Mouse (Mus musculus) neural tube, embryonic 15.5 days (tissue): ENCODE data around the gene Slc41a3. TPM values are rescaled to one million over a fixed set of nuclear protein-coding genes. Genes with fewer than 3 reads are reported as not detected.

Experiments
- ATAC-seq: fragments of 200-750 bp; cut with Nextera tagmentation; 2 replicates; pipeline ENCODE4 v1.8.0; 2017; ENCODE audit warnings: mild to moderate bottlenecking, moderate TSS enrichment, moderate library complexity; ENCODE audit not compliant: low FRiP score
- H3K27ac ChIP-seq: fragments of 300-500 bp; sonication (generic); replicated peaks from 2 replicates; pipeline ENCODE4 v1.5.1; 2015; ENCODE audit warnings: mild to moderate bottlenecking, inconsistent platforms
- H3K27me3 ChIP-seq: fragments of 300-500 bp; sonication (generic); replicated peaks from 2 replicates; pipeline ENCODE4 v1.6.1; 2015; ENCODE audit warnings: inconsistent platforms
- H3K36me3 ChIP-seq: fragments of 300-500 bp; sonication (generic); 2 replicates; pipeline ENCODE4 v1.6.1; 2015; ENCODE audit warnings: inconsistent platforms
- H3K4me1 ChIP-seq: fragments of 300-500 bp; sonication (generic); 2 replicates; pipeline ENCODE4 v1.6.1; 2015; ENCODE audit warnings: inconsistent platforms
- H3K4me2 ChIP-seq: fragments of 300-500 bp; sonication (generic); 2 replicates; pipeline ENCODE4 v1.6.1; 2015; ENCODE audit warnings: inconsistent platforms, mild to moderate bottlenecking, moderate library complexity
- H3K4me3 ChIP-seq: fragments of 300-500 bp; sonication (generic); replicated peaks from 2 replicates; pipeline ENCODE4 v1.5.1; 2015; ENCODE audit warnings: mild to moderate bottlenecking, inconsistent platforms
- H3K9ac ChIP-seq: fragments of 300-500 bp; sonication (generic); replicated peaks from 2 replicates; pipeline ENCODE4 v1.6.1; 2015; ENCODE audit warnings: mild to moderate bottlenecking, inconsistent platforms
- H3K9me3 ChIP-seq: fragments of 300-500 bp; sonication (generic); replicated peaks from 2 replicates; pipeline ENCODE4 v1.6.1; 2016; ENCODE audit warnings: inconsistent platforms
- WGBS: fragments of 180-500 bp; shearing (Covaris S2); methylation state at CpG from one replicate; pipeline ENCODE4 v1.1.7; 2015; ENCODE audit warnings: mixed read lengths; 5-methylcytosine and 5-hydroxymethylcytosine counted together
- polyA plus RNA-seq: library from polyadenylated mRNA; unstranded; fragments of >200 nt; fragmentation: Nextera tagmentation; extraction: Ambion mirVana; gene quantifications from 2 replicates; pipeline ENCODE4 v1.2.1, GENCODE M21; 2015

The Slc41a3 gene
- polyA plus RNA-seq, 1 experiment from 2014 or later, result 8.2 TPM

GRCm38 (mm10) chr6:90601736-90602135 is 2.8 kb upstream of the Slc41a3 start:
- 66% methylated on average over 7 of the region's 7 CpGs for WGBS
- Histone ChIP-seq H3K4me3 (no peak overlapping the region), H3K9ac (no peak overlapping the region), H3K9me3 (no peaks in the 10 kb centered on the region), H3K27me3 (no peaks in the 10 kb centered on the region), H3K4me1 (peaks cover 20% of the 10 kb centered on the region), H3K36me3 (no peaks in the 10 kb centered on the region), H3K4me2 (no peak overlapping the region), H3K27ac (no peak overlapping the region)
- no peak for ATAC-seq

- WGBS, result 98% methylated on average over 3 of the region's 3 CpGs
Observed at GRCm38 (mm10) chr6:90602304-90602703, 2.2 kb upstream of the Slc41a3 start.

GRCm38 (mm10) chr6:90603126-90603525 is 1.4 kb upstream of the Slc41a3 start:
- ATAC-seq, result no peak
- H3K4me1 ChIP-seq, result peaks cover 21% of the 10 kb centered on the region
- no peak overlapping the region for H3K27ac ChIP-seq
- H3K4me2 ChIP-seq, result no peak overlapping the region
- H3K36me3 ChIP-seq, result no peaks in the 10 kb centered on the region
- whole genome bisulfite sequencing, result 72% methylated on average over 7 of the region's 7 CpGs
- no peak overlapping the region for H3K4me3 ChIP-seq
- no peaks in the 10 kb centered on the region for H3K27me3 ChIP-seq
- H3K9ac ChIP-seq, result no peak overlapping the region
- H3K9me3 ChIP-seq, result no peaks in the 10 kb centered on the region

More at GRCm38 (mm10) chr6:90602304-90602703, 2.2 kb upstream of the Slc41a3 start:
- Histone ChIP-seq H3K9me3 (no peaks in the 10 kb centered on the region), H3K36me3 (no peaks in the 10 kb centered on the region), H3K4me3 (no peak overlapping the region), H3K27me3 (no peaks in the 10 kb centered on the region), H3K4me1 (peaks cover 21% of the 10 kb centered on the region), H3K4me2 (no peak overlapping the region), H3K9ac (no peak overlapping the region), H3K27ac (no peak overlapping the region)
- no peak for ATAC-seq

- Histone ChIP-seq H3K4me1 (peaks cover 21% of the 10 kb centered on the region), H3K9ac (no peak overlapping the region), H3K9me3 (no peaks in the 10 kb centered on the region), H3K27me3 (no peaks in the 10 kb centered on the region), H3K4me3 (peak overlapping the region; percentile 68), H3K36me3 (no peaks in the 10 kb centered on the region), H3K4me2 (peak overlapping the region; percentile 84), H3K27ac (0 out of 2 replicates have a peak overlapping the region, but pooled peaks have one; percentile 41)
- peak; percentile 6; the same call in 1 of the 2 replicates for ATAC-seq
- 63% methylated on average over 3 of the region's 3 CpGs for WGBS
Observed at GRCm38 (mm10) chr6:90604130-90604529, 395 bp upstream of the Slc41a3 start.

GRCm38 (mm10) chr6:90605298-90605665 is 757 bp downstream of the Slc41a3 start:
- 0 out of 2 replicates have a peak overlapping the region, but pooled peaks have one; percentile 37 for H3K27ac ChIP-seq
- WGBS, result 10% methylated on average over 5 of the region's 5 CpGs

GRCm38 (mm10) chr6:90606538-90606937 is 2.0 kb downstream of the Slc41a3 start:
- Histone ChIP-seq H3K27ac (no peak overlapping the region), H3K4me1 (peaks cover 21% of the 10 kb centered on the region), H3K27me3 (no peaks in the 10 kb centered on the region), H3K9ac (no peak overlapping the region), H3K9me3 (no peaks in the 10 kb centered on the region), H3K4me2 (peak overlapping the region; percentile 14; the same call in 1 of the 2 replicates), H3K36me3 (no peaks in the 10 kb centered on the region), H3K4me3 (no peak overlapping the region)
- no peak for ATAC-seq
- WGBS, result 25% methylated on average over 7 of the region's 7 CpGs

More at GRCm38 (mm10) chr6:90605298-90605665, 757 bp downstream of the Slc41a3 start:
- Histone ChIP-seq H3K9ac (peak overlapping the region; percentile 73), H3K9me3 (no peaks in the 10 kb centered on the region), H3K4me3 (peak overlapping the region; percentile 68), H3K4me2 (peak overlapping the region; percentile 84), H3K4me1 (peaks cover 21% of the 10 kb centered on the region), H3K36me3 (no peaks in the 10 kb centered on the region), H3K27me3 (no peaks in the 10 kb centered on the region)
- ATAC-seq, result peak; percentile 1; the same call in 1 of the 2 replicates

- H3K36me3 ChIP-seq, result no peaks in the 10 kb centered on the region
- H3K4me3 ChIP-seq, result no peak overlapping the region
- no peaks in the 10 kb centered on the region for H3K27me3 ChIP-seq
- H3K9ac ChIP-seq, result no peak overlapping the region
- no peak for ATAC-seq
- H3K4me1 ChIP-seq, result peaks cover 21% of the 10 kb centered on the region
- no peak overlapping the region for H3K27ac ChIP-seq
- H3K9me3 ChIP-seq, result no peaks in the 10 kb centered on the region
- WGBS, result 23% methylated on average over 5 of the region's 5 CpGs
- H3K4me2 ChIP-seq, result no peak overlapping the region
Observed at GRCm38 (mm10) chr6:90607196-90607595, 2.7 kb downstream of the Slc41a3 start.

- Histone ChIP-seq H3K36me3 (no peaks in the 10 kb centered on the region), H3K9ac (no peak overlapping the region), H3K4me3 (no peak overlapping the region), H3K27me3 (no peaks in the 10 kb centered on the region), H3K4me1 (peaks cover 21% of the 10 kb centered on the region), H3K27ac (no peak overlapping the region), H3K4me2 (no peak overlapping the region), H3K9me3 (no peaks in the 10 kb centered on the region)
- ATAC-seq, result no peak
- 74% methylated on average over 6 of the region's 6 CpGs for WGBS
Observed at GRCm38 (mm10) chr6:90608186-90608585, 3.7 kb downstream of the Slc41a3 start.

GRCm38 (mm10) chr6:90610248-90610647 is 5.7 kb downstream of the Slc41a3 start:
- Histone ChIP-seq H3K4me2 (no peak overlapping the region), H3K9me3 (no peaks in the 10 kb centered on the region), H3K4me1 (peaks cover 11% of the 10 kb centered on the region), H3K4me3 (no peak overlapping the region), H3K27ac (no peak overlapping the region), H3K27me3 (no peaks in the 10 kb centered on the region), H3K36me3 (no peaks in the 10 kb centered on the region), H3K9ac (no peak overlapping the region)
- ATAC-seq, result no peak
- WGBS, result 94% methylated on average over 5 of the region's 5 CpGs

- Histone ChIP-seq H3K4me2 (no peak overlapping the region), H3K27me3 (no peaks in the 10 kb centered on the region), H3K4me3 (no peak overlapping the region), H3K9ac (no peak overlapping the region), H3K36me3 (no peaks in the 10 kb centered on the region), H3K27ac (no peak overlapping the region), H3K4me1 (no peaks in the 10 kb centered on the region), H3K9me3 (no peaks in the 10 kb centered on the region)
- no peak for ATAC-seq
- WGBS, result 81% methylated on average over 8 of the region's 8 CpGs
Observed at GRCm38 (mm10) chr6:90613277-90613676, 8.8 kb downstream of the Slc41a3 start.

- Histone ChIP-seq H3K9me3 (no peaks in the 10 kb centered on the region), H3K4me3 (no peak overlapping the region), H3K9ac (no peak overlapping the region), H3K4me1 (no peaks in the 10 kb centered on the region), H3K4me2 (no peak overlapping the region), H3K27me3 (no peaks in the 10 kb centered on the region), H3K27ac (no peak overlapping the region), H3K36me3 (no peaks in the 10 kb centered on the region)
- 73% methylated on average over 7 of the region's 7 CpGs for WGBS
- ATAC-seq, result no peak
Observed at GRCm38 (mm10) chr6:90615362-90615761, 10.8 kb downstream of the Slc41a3 start.

- H3K9ac ChIP-seq, result no peak overlapping the region
- no peaks in the 10 kb centered on the region for H3K4me1 ChIP-seq
- no peak overlapping the region for H3K4me2 ChIP-seq
- H3K4me3 ChIP-seq, result no peak overlapping the region
- no peaks in the 10 kb centered on the region for H3K9me3 ChIP-seq
- ATAC-seq, result no peak
- no peaks in the 10 kb centered on the region for H3K36me3 ChIP-seq
- H3K27ac ChIP-seq, result no peak overlapping the region
- no peaks in the 10 kb centered on the region for H3K27me3 ChIP-seq
- WGBS, result 82% methylated on average over 6 of the region's 6 CpGs
Observed at GRCm38 (mm10) chr6:90615991-90616390, 11.5 kb downstream of the Slc41a3 start.
